Mouse (Mus musculus) lung, embryonic 16.5 days (tissue): ENCODE measurements around the gene Svopl. TPM values are rescaled to one million over a fixed set of nuclear protein-coding genes. Genes with fewer than 3 reads are reported as not detected.

ENCODE experiments used
- ATAC-seq: fragments of 200-750 bp; cut with Nextera tagmentation; 2 replicates; pipeline ENCODE4 v1.8.0; 2017; ENCODE audit warnings: low read depth, mild to moderate bottlenecking, moderate library complexity
- H3K27ac ChIP-seq: fragments of 300-500 bp; sonication (generic); 2 replicates; pipeline ENCODE4 v1.5.1; 2014; ENCODE audit warnings: mild to moderate bottlenecking, control low read depth, low read length
- H3K27me3 ChIP-seq: fragments of 300-500 bp; sonication (generic); 2 replicates; pipeline ENCODE4 v1.6.1; 2014; ENCODE audit warnings: low read depth, low read length, mixed read lengths; ENCODE audit not compliant: control insufficient read depth, insufficient read depth
- H3K36me3 ChIP-seq: fragments of 300-500 bp; sonication (generic); 2 replicates; pipeline ENCODE4 v1.6.1; 2014; ENCODE audit warnings: low read length; ENCODE audit not compliant: control insufficient read depth, insufficient read depth
- H3K4me1 ChIP-seq: fragments of 300-500 bp; sonication (generic); replicated peaks from 2 replicates; pipeline ENCODE4 v1.6.1; 2014; ENCODE audit warnings: low read length, mixed read lengths; ENCODE audit not compliant: control insufficient read depth, insufficient read depth
- H3K4me2 ChIP-seq: fragments of 300-500 bp; sonication (generic); 2 replicates; pipeline ENCODE4 v1.6.1; 2014; ENCODE audit warnings: low read depth, low read length, control low read depth
- H3K4me3 ChIP-seq: fragments of 300-500 bp; sonication (generic); 2 replicates; pipeline ENCODE4 v1.5.1; 2014; ENCODE audit warnings: mild to moderate bottlenecking, low read length, control low read depth
- H3K9ac ChIP-seq: fragments of 300-500 bp; sonication (generic); 2 replicates; pipeline ENCODE4 v1.6.1; 2014; ENCODE audit warnings: low read length, control low read depth
- H3K9me3 ChIP-seq: fragments of 300-500 bp; sonication (generic); 2 replicates; pipeline ENCODE4 v1.6.1; 2016; ENCODE audit warnings: low read length; ENCODE audit not compliant: control insufficient read depth
- WGBS: fragments of 180-500 bp; shearing (Covaris S2); extraction: QIAGEN DNeasy Blood & Tissue Kit; methylation state at CpG from one replicate; pipeline ENCODE4 v1.1.7; 2014; 5-methylcytosine and 5-hydroxymethylcytosine counted together
- polyA plus RNA-seq: library from polyadenylated mRNA; unstranded; fragments of >200 nt; fragmentation: Nextera tagmentation; extraction: Ambion mirVana; gene quantifications from 2 replicates; pipeline ENCODE4 v1.2.1, GENCODE M21; 2015

Gene Svopl
- polyA plus RNA-seq, 1 experiment from 2014 or later, result 1.6 TPM

DNA sequence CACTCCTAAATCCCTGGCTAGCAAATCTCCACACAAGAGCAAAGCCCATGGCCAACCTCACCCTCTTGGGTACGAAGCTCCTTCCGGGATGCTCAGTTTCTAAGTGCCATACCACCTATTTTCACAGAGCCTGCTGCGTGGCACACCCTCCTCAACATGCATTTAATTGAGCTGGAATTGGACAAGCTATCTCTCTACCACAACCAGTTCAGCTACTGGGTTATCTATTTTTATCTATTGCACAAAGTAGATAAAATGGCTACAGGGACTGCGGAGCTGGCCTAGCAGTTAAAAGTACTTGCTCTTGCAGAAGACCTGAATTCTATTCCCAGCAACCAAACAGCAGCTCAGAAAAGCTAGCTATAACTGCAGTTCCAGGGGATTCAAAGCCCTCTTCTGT, 24.5 kb upstream of the Svopl start:
- 89% methylated on average over 4 of the region's 4 CpGs for WGBS
- H3K9ac ChIP-seq, result no peak overlapping the region
- H3K4me1 ChIP-seq, result no peaks in the 10 kb centered on the region
- no peaks in the 10 kb centered on the region for H3K9me3 ChIP-seq
- no peak overlapping the region for H3K27ac ChIP-seq
- no peak overlapping the region for H3K4me2 ChIP-seq
- no peaks in the 10 kb centered on the region; the same call in none of the 2 replicates for H3K36me3 ChIP-seq
- ATAC-seq, result no peak
- no peaks in the 10 kb centered on the region for H3K27me3 ChIP-seq
- H3K4me3 ChIP-seq, result no peak overlapping the region

GRCm38 (mm10) chr6:38066215-38066614, 19.4 kb upstream of the Svopl start:
- ATAC-seq, result peak; percentile 79
- Histone ChIP-seq H3K9ac (no peak overlapping the region), H3K9me3 (no peaks in the 10 kb centered on the region), H3K4me1 (no peaks in the 10 kb centered on the region), H3K27me3 (no peaks in the 10 kb centered on the region), H3K4me2 (no peak overlapping the region), H3K36me3 (no peaks in the 10 kb centered on the region; the same call in 1 of the 2 replicates), H3K4me3 (no peak overlapping the region), H3K27ac (no peak overlapping the region)
- 0% methylated on average over 5 of the region's 5 CpGs for WGBS

DNA sequence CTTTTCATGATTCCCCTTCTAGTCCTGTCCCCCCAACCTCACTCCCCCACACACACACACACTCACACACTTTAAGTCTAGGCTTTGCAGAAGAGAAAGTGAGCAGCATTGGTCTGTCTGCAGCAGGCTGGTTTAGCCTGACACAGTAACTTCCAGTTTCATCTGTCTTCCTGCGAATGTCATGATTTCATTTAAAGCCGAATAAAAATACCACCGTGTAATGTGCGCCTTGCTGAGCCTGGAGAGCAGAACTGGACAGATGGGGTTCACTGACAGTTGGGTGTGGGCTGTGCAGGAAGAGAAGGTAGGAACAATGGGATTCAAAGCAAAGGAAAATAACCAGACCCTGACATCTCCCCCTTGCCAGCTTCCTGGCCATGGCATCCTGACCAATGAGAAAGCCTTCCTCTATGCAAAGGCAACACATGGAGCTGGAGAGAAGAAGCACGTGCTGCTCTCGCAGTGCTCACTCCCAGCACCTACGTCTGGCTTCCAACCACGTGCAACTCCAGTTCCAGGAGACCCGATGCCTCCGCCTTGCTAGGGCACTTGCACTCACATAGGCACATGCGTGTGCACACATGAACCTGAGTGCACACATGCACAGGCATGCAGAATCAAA, 18.8 kb upstream of the Svopl start:
- Histone ChIP-seq H3K27me3 (no peaks in the 10 kb centered on the region), H3K27ac (no peak overlapping the region), H3K4me2 (0 out of 2 replicates have a peak overlapping the region, but pooled peaks have one; percentile 13), H3K4me1 (no peaks in the 10 kb centered on the region), H3K9ac (no peak overlapping the region), H3K36me3 (no peaks in the 10 kb centered on the region), H3K9me3 (no peaks in the 10 kb centered on the region), H3K4me3 (no peak overlapping the region)
- 68% methylated on average over 11 of the region's 11 CpGs for WGBS
- ATAC-seq, result peak; percentile 56; the same call in 1 of the 2 replicates

DNA sequence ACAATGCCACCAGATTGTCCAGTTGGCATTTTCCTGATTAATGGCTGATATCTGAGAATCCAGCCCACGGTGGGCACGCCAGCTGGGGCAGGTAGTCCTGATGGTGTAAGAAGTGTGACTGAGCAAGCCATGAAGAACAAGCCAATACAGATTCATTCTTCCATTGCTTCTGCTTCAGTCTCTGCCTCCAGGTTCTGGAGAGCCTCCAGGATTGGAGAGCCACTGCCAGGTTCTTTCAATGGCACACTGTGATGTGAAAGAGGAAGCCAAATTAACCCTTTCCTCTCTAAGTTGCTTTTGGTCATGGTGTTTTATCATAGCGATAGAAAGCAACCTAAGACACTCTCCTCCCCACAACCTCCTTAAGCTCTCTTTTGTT, 18.3 kb upstream of the Svopl start:
- Histone ChIP-seq H3K4me1 (no peaks in the 10 kb centered on the region), H3K9ac (no peak overlapping the region), H3K4me3 (no peak overlapping the region), H3K36me3 (no peaks in the 10 kb centered on the region), H3K27ac (no peak overlapping the region), H3K9me3 (no peaks in the 10 kb centered on the region), H3K4me2 (no peak overlapping the region), H3K27me3 (no peaks in the 10 kb centered on the region)
- 78% methylated on average over 3 of the region's 3 CpGs for WGBS
- no peak for ATAC-seq

DNA sequence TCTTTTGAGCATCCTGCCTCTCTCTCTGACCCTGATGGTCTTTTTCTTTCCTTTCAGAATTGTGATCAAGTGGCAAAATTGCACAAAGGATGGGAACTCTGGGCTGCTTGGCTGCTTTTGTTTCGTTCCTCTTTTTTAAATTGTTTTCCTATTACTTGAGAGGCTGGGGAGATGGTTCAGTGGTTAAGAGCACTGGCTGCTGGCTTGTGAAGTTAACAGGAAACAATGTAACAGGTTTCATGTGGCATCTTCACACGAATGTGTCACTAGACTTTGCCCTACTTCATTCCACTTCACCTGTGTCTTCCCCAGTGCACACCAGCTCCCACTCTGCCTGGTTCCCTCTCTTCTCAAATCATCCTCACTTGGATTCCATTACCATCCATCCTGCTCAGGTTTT, 17.8 kb upstream of the Svopl start:
- Histone ChIP-seq H3K9ac (no peak overlapping the region), H3K9me3 (no peaks in the 10 kb centered on the region), H3K36me3 (no peaks in the 10 kb centered on the region), H3K4me1 (no peaks in the 10 kb centered on the region), H3K4me3 (no peak overlapping the region), H3K4me2 (no peak overlapping the region), H3K27ac (no peak overlapping the region), H3K27me3 (no peaks in the 10 kb centered on the region)
- 73% methylated on average over 2 of the region's 2 CpGs for WGBS
- ATAC-seq, result no peak

DNA sequence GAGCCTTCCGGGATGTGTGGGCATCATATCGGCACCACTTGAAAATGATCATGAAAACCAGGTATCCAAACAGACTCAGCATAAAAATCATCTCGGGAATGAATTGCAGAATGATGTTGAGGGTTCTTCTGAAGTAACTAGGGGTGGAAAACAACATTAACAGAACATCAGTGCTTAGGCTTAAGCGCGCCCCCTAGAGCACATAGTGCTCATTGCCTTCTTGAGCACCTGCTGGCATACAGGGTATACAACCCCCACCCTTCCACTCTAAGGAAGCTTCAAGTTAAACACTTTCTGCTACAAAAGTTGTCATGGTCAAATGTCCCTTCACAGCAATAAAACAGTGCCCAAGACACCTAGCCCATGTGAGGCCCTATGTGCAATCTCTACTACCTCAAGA, 12.0 kb upstream of the Svopl start:
- ATAC-seq, result no peak
- Histone ChIP-seq H3K36me3 (no peaks in the 10 kb centered on the region), H3K9ac (no peak overlapping the region), H3K4me3 (no peak overlapping the region), H3K9me3 (no peaks in the 10 kb centered on the region), H3K27me3 (no peaks in the 10 kb centered on the region), H3K4me2 (no peak overlapping the region), H3K4me1 (no peaks in the 10 kb centered on the region), H3K27ac (no peak overlapping the region)
- 55% methylated on average over 5 of the region's 5 CpGs for WGBS

- H3K4me2 ChIP-seq, result no peak overlapping the region
- no peaks in the 10 kb centered on the region for H3K27me3 ChIP-seq
- H3K36me3 ChIP-seq, result no peaks in the 10 kb centered on the region
- H3K4me3 ChIP-seq, result no peak overlapping the region
- no peak overlapping the region for H3K27ac ChIP-seq
- no peaks in the 10 kb centered on the region for H3K4me1 ChIP-seq
- 69% methylated on average over 15 of the region's 15 CpGs for WGBS
- no peak overlapping the region for H3K9ac ChIP-seq
- H3K9me3 ChIP-seq, result no peaks in the 10 kb centered on the region
- no peak for ATAC-seq
Observed at GRCm38 (mm10) chr6:38055471-38056330, 8.9 kb upstream of the Svopl start.

DNA sequence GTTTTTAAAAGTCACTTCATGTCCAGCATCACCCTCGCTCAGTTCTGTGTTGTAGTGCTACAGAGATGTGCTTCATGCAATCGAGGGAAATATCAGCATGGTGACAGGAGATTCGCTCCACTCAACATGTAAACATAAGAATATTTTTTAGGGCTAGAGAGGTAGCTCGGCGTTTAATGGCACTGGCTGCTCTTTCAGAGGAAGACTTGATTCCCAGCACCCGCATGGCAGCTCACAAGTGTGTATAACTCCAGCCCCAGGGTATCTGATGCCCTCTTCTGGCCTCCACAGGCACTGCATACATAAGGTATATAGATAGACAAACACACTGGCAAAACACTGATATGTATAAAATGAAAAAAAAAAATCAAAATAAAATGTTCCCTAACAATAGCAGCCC, 2.8 kb upstream of the Svopl start:
- Histone ChIP-seq H3K4me1 (peaks cover 4% of the 10 kb centered on the region; the same call in 1 of the 2 replicates), H3K36me3 (no peaks in the 10 kb centered on the region), H3K9me3 (no peaks in the 10 kb centered on the region; the same call in 1 of the 2 replicates), H3K4me2 (no peak overlapping the region), H3K27ac (no peak overlapping the region), H3K4me3 (no peak overlapping the region), H3K9ac (no peak overlapping the region), H3K27me3 (no peaks in the 10 kb centered on the region)
- 72% methylated on average over 6 of the region's 6 CpGs for WGBS
- no peak for ATAC-seq

DNA sequence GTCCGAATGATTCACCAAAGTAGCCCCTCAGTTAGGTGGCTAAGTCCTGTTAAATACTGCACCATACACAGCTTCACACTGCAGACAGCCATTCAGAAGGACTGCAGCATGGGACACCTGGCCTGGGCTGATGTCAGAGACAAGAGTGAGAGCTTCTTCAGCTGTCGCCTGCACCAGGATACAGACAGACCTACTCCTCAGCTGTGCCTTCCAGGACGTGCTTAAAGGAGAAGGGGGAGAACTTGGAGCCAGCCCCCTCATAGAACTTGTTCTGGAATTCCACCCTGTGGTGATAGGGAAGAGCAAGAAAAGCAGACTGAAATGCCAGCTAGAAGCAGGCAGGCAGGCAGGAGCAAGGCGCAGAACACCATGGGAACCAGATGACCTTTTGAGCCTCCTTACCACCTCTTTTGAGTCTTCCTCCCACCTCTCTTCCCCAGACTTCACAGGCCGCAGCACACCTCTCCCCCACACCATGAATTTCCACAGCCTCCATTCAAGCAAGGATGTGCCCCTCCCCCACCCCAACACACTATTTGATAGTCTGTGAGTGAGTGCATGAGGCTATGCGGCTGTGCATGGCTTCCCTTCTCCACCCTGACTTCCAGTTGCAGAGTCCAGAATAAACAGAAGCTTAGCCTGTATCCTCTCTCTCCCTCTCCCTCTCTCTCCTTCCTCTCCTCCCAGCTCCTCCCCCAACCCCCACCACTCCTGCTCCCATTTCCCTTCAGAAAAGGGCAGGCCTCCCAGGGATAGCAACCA, 2.2 kb upstream of the Svopl start:
- Histone ChIP-seq H3K9ac (no peak overlapping the region), H3K4me2 (no peak overlapping the region), H3K27ac (peak overlapping the region; percentile 71), H3K4me3 (no peak overlapping the region), H3K4me1 (peaks cover 4% of the 10 kb centered on the region; the same call in 1 of the 2 replicates), H3K9me3 (no peaks in the 10 kb centered on the region; the same call in 1 of the 2 replicates), H3K27me3 (no peaks in the 10 kb centered on the region), H3K36me3 (no peaks in the 10 kb centered on the region)
- peak; percentile 62 for ATAC-seq
- WGBS, result 36% methylated on average over 6 of the region's 6 CpGs
